Mouse (Mus musculus) urinary bladder, adult 2 months (tissue): ENCODE data around the gene Tifa. TPM values are rescaled to one million over a fixed set of nuclear protein-coding genes. Genes with fewer than 3 reads are reported as not detected.

Experiments used
- DNase-seq: peaks from one replicate; pipeline ENCODE4 v3.0.0; 2022; ENCODE audit warnings: low spot score
- polyA plus RNA-seq: library from polyadenylated mRNA; depleted of rRNA; stranded (reverse); fragments of >200 nt; gene quantifications from 2 replicates; pipeline ENCODE4 v1.2.3, GENCODE M21; 2012; rRNA removed

Tifa gene
- polyA plus RNA-seq, 1 experiment = 12.2 TPM

GRCm38 (mm10) chr3:127868046-127868758 is 78.6 kb downstream of the Tifa start:
- DNase-seq = no peak

- no peak for DNase-seq
These were observed 79.3 kb downstream of the Tifa start for GRCm38 (mm10) chr3:127868880-127869279.

DNA sequence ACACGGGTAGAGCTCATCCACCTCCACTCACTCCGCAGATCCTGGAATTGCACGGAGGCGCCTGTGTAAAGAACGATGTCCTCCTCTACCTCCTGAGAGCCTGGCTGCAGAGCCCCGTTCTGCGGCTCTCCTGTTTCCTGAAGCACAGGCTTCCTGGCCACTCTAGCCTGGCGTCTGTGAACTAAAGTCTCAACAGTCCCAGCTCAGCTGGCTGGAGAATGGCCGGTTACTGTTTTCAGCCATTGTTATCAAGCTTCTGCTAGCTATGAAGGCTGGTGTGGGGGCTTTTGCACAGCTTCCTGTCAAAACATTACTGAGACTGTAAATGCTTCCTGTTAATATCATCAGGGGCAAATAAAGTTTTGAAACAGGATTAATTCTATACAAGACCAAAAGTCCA is 82.0 kb downstream of the Tifa start:
- DNase-seq = no peak

DNA sequence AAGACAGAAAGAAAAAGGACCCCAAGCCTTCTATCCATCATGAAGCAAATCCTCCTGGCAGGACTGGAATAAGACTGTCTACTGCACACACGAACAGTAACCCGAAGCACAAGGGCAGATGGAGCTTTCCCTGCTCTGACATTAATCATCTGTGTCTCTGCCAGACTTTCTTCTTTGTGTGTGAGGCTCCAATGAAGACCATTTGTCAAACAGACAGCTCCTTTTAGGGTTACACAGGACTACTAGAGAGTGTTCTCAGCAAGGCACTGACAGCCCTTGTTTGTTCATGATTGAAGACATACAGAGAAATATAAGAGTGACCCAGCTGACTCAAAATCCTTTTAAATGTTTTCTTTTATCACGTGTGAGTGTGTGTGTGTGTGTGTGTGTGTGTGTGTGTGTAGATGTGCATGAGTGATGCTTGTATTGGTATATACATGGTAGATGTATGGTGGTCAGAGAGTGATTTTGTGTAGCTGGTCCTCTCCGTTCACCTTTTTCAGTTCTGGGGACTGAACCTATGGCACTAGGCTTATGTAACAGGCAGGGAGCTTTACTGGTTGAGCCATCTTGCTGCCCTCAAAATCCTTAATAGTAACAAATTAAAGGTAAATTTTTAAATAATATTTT is 84.8 kb downstream of the Tifa start:
- DNase-seq = no peak

DNA sequence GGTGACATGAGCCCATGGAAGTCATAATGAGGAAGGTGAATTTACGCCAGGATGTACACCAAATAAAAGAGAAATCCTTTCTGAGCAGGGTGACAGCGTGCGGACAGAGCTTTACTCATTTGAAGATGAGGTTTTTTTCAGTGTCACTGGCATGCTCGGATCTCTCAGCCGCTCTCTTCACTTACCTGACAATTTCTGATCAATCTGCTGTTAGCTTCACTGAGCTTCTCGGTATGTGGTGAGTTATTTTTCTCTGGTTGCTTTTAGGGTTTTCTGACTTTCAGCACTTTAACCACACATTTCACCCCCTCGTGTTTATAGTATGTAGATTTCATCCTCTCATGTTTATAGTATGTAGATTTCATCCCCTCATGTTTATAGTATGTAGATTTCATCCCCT is 85.5 kb downstream of the Tifa start:
- no peak for DNase-seq

GRCm38 (mm10) chr3:127875509-127875908 is 85.9 kb downstream of the Tifa start:
- no peak for DNase-seq

DNA sequence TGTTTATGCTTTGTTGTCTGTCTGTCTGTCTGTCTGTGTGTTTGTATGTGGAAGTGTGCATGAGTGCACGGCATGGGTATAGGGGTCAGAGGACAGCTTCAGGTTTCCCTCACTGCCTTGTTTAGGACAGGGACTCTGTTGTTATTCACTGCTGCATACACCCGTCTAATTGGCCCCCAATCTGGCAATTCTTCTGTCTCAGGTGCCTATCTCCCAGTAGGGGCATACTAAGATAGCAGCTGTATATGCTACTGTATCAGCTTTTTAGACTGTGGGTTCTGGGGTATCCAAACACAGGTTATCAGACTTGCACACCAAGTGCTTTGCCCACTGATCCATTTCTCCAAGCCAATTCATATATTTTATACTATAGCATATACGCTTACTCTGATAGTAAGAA is 90.4 kb downstream of the Tifa start:
- DNase-seq = no peak

- no peak for DNase-seq
These were observed 92.1 kb downstream of the Tifa start for GRCm38 (mm10) chr3:127881684-127882083.

Other genes with a start within 250 kb of the Tifa start
- gene Larp7, start 236.5 kb upstream of the Tifa start, polyA plus RNA-seq = 18.7 and 19.8 TPM in 2 replicates
- 2.1 and 2.9 TPM in 2 replicates for gene Zgrf1, start 236.3 kb upstream of the Tifa start, polyA plus RNA-seq
- not detected in 2 replicates for gene Neurog2, start 156.7 kb upstream of the Tifa start, polyA plus RNA-seq
- 17.8 and 20.4 TPM in 2 replicates for gene Alpk1, start 9.3 kb upstream of the Tifa start, polyA plus RNA-seq
- 28.6 and 37.2 TPM in 2 replicates for gene Ap1ar, start 47.7 kb downstream of the Tifa start, polyA plus RNA-seq
- gene Fam241a, start 106.5 kb downstream of the Tifa start, polyA plus RNA-seq = 17.5 and 18.3 TPM in 2 replicates